ENCODE assay signal across 19 mouse cellular contexts in the genomic region with DNA sequence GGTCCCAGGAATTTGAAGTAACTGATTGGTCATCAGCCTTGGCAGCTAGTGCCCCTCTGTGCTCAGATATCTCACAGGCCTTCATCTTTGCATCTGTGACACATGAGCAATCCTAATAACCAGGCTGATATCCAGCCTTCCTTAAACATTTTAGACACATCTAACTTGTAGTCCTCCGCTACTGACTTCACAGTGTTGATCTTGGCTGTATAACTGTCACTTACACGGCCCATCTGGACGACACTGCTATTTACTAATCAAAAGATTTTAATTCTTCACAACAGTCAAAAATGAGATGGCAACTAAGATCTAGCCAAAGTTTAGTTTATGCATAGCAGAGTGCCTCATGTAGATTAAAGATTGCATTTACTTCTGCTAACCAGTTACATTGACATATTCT.
"Had no signal": no experiment of that assay in that cellular context is flagged by ENCODE, and none has a peak within 500 bp of the region (broad histone marks: within the 10 kb centered on the region; RNA-seq: fewer than 3 reads in every experiment).

No protein-coding gene starts in this region.

- H3K9ac ChIP-seq: intestine, embryonic 15.5 days; liver, embryonic 13.5 days; lung, embryonic 15.5 days; midbrain, embryonic 12.5 days; midbrain, embryonic 15.5 days; neural tube, embryonic 12.5 days; neural tube, embryonic 15.5 days had no signal

- H3K4me3 ChIP-seq: intestine, embryonic 15.5 days; left cerebral cortex, adult 2 months; liver, embryonic 13.5 days; lung, embryonic 15.5 days; midbrain, embryonic 12.5 days; midbrain, embryonic 15.5 days; neural tube, embryonic 12.5 days; neural tube, embryonic 15.5 days had no signal

- H3K27ac ChIP-seq: intestine, embryonic 15.5 days; left cerebral cortex, adult 2 months; liver, embryonic 13.5 days; lung, embryonic 15.5 days; macrophage; midbrain, embryonic 12.5 days; midbrain, embryonic 15.5 days; neural tube, embryonic 12.5 days; neural tube, embryonic 15.5 days; stomach, postnatal 0 days had no signal

- H3K36me3 ChIP-seq: intestine, embryonic 15.5 days; liver, embryonic 13.5 days; lung, embryonic 15.5 days; midbrain, embryonic 12.5 days; midbrain, embryonic 15.5 days; neural tube, embryonic 12.5 days; neural tube, embryonic 15.5 days had no signal

- ATAC-seq: intestine, embryonic 15.5 days; midbrain, embryonic 15.5 days had no signal

- H3K4me2 ChIP-seq: intestine, embryonic 15.5 days; liver, embryonic 13.5 days; lung, embryonic 15.5 days; midbrain, embryonic 12.5 days; midbrain, embryonic 15.5 days; neural tube, embryonic 12.5 days; neural tube, embryonic 15.5 days had no signal

- H3K4me1 ChIP-seq: intestine, embryonic 15.5 days; lung, embryonic 15.5 days; neural tube, embryonic 12.5 days had no signal

- DNase-seq: kidney, postnatal 25 days; layer of hippocampus, postnatal 36 days; liver, embryonic 13.5 days; lung, postnatal 14 days; right cerebral cortex, adult 18-20 months; right cerebral cortex, postnatal 14 days; right cerebral cortex, postnatal 4 days; thymus, adult 2 months; thymus, postnatal 14 days; thymus, postnatal 4 days had no signal

- H3K9me3 ChIP-seq: intestine, embryonic 15.5 days; liver, embryonic 13.5 days; lung, embryonic 15.5 days; midbrain, embryonic 12.5 days; midbrain, embryonic 15.5 days; neural tube, embryonic 12.5 days; neural tube, embryonic 15.5 days had no signal

- H3K27me3 ChIP-seq: intestine, embryonic 15.5 days; liver, embryonic 13.5 days; lung, embryonic 15.5 days; midbrain, embryonic 12.5 days; midbrain, embryonic 15.5 days; neural tube, embryonic 12.5 days; neural tube, embryonic 15.5 days had no signal
